Mouse (Mus musculus) neural tube, embryonic 12.5 days (tissue): ENCODE data around the gene Gm11111. TPM values are rescaled to one million over a fixed set of nuclear protein-coding genes. Genes with fewer than 3 reads are reported as not detected.

ENCODE experiments used
- ATAC-seq: fragments of 200-750 bp; cut with Nextera tagmentation; 2 replicates; pipeline ENCODE4 v1.8.0; 2017; ENCODE audit warnings: low read depth, mild to moderate bottlenecking, moderate TSS enrichment, moderate library complexity; ENCODE audit not compliant: low FRiP score
- H3K27ac ChIP-seq: fragments of 300-500 bp; sonication (generic); 2 replicates; pipeline ENCODE4 v1.5.1; 2016
- H3K27me3 ChIP-seq: fragments of 300-500 bp; sonication (generic); replicated peaks from 2 replicates; pipeline ENCODE4 v1.6.1; 2016; ENCODE audit warnings: mild to moderate bottlenecking
- H3K36me3 ChIP-seq: fragments of 300-500 bp; sonication (generic); 2 replicates; pipeline ENCODE4 v1.6.1; 2016; ENCODE audit warnings: mild to moderate bottlenecking
- H3K4me1 ChIP-seq: fragments of 300-500 bp; sonication (generic); 2 replicates; pipeline ENCODE4 v1.6.1; 2016
- H3K4me2 ChIP-seq: fragments of 300-500 bp; sonication (generic); replicated peaks from 2 replicates; pipeline ENCODE4 v1.6.1; 2016; ENCODE audit warnings: mild to moderate bottlenecking
- H3K4me3 ChIP-seq: fragments of 300-500 bp; sonication (generic); 2 replicates; pipeline ENCODE4 v1.5.1; 2016
- H3K9ac ChIP-seq: fragments of 300-500 bp; sonication (generic); 2 replicates; pipeline ENCODE4 v1.6.1; 2016; ENCODE audit warnings: mild to moderate bottlenecking
- H3K9me3 ChIP-seq: fragments of 300-500 bp; sonication (generic); 2 replicates; pipeline ENCODE4 v1.6.1; 2016; ENCODE audit warnings: mild to moderate bottlenecking
- WGBS: fragments of 180-500 bp; shearing (Covaris S2); methylation state at CpG from one replicate; pipeline ENCODE4 v1.1.7; 2016; 5-methylcytosine and 5-hydroxymethylcytosine counted together
- polyA plus RNA-seq: library from polyadenylated mRNA; unstranded; fragments of >200 nt; fragmentation: Nextera tagmentation; extraction: Ambion mirVana; gene quantifications from 2 replicates; pipeline ENCODE4 v1.2.1, GENCODE M21; 2016

The Gm11111 gene
- polyA plus RNA-seq: not detected in 2 replicates

GRCm38 (mm10) chr5:98552395-98552794 is at the start of gene Gm11111:
Gm11111 (plus strand) TSS chr5:98552695.
- Histone ChIP-seq H3K4me3 (no peak within 1 kb of the TSS), H3K9me3 (no peaks in the 10 kb centered on the region), H3K4me1 (no peaks in the 10 kb centered on the region), H3K4me2 (no peak within 1 kb of the TSS), H3K9ac (no peak within 1 kb of the TSS), H3K36me3 (no peaks in the 10 kb centered on the region), H3K27ac (no peak within 1 kb of the TSS), H3K27me3 (no peaks in the 10 kb centered on the region)
- ATAC-seq: no peak

GRCm38 (mm10) chr5:98516214-98516613 is 36.3 kb upstream of the Gm11111 start:
- ATAC-seq: peak; percentile 68
- 0 out of 2 replicates have a peak, but pooled peaks cover 3% of the 10 kb centered on the region for H3K4me1 ChIP-seq
- 38% methylated on average over 7 of the region's 7 CpGs for WGBS

GRCm38 (mm10) chr5:98520118-98520517 is 32.4 kb upstream of the Gm11111 start:
- Histone ChIP-seq H3K4me3 (no peak overlapping the region), H3K9ac (no peak overlapping the region), H3K4me2 (no peak overlapping the region), H3K36me3 (no peaks in the 10 kb centered on the region), H3K4me1 (0 out of 2 replicates have a peak, but pooled peaks cover 3% of the 10 kb centered on the region), H3K9me3 (no peaks in the 10 kb centered on the region), H3K27ac (no peak overlapping the region), H3K27me3 (no peaks in the 10 kb centered on the region)
- 70% methylated on average over 2 of the region's 2 CpGs for WGBS
- ATAC-seq: no peak

More at GRCm38 (mm10) chr5:98516214-98516613, 36.3 kb upstream of the Gm11111 start:
- no peaks in the 10 kb centered on the region for H3K36me3 ChIP-seq
- H3K27me3 ChIP-seq: no peaks in the 10 kb centered on the region
- H3K4me3 ChIP-seq: no peak overlapping the region
- no peak overlapping the region for H3K4me2 ChIP-seq
- H3K9ac ChIP-seq: no peak overlapping the region
- no peaks in the 10 kb centered on the region for H3K9me3 ChIP-seq
- no peak overlapping the region for H3K27ac ChIP-seq

GRCm38 (mm10) chr5:98522270-98522977 is 30.1 kb upstream of the Gm11111 start:
- Histone ChIP-seq H3K27ac (no peak overlapping the region), H3K36me3 (no peaks in the 10 kb centered on the region), H3K4me3 (no peak overlapping the region), H3K27me3 (no peaks in the 10 kb centered on the region), H3K9ac (no peak overlapping the region), H3K4me2 (no peak overlapping the region), H3K4me1 (no peaks in the 10 kb centered on the region), H3K9me3 (no peaks in the 10 kb centered on the region)
- 89% methylated on average over 7 of the region's 7 CpGs for WGBS
- no peak for ATAC-seq

GRCm38 (mm10) chr5:98523050-98523449 is 29.4 kb upstream of the Gm11111 start:
- Histone ChIP-seq H3K4me2 (no peak overlapping the region), H3K4me1 (no peaks in the 10 kb centered on the region), H3K27ac (no peak overlapping the region), H3K9ac (no peak overlapping the region), H3K4me3 (no peak overlapping the region), H3K36me3 (no peaks in the 10 kb centered on the region), H3K27me3 (no peaks in the 10 kb centered on the region), H3K9me3 (no peaks in the 10 kb centered on the region)
- WGBS: 85% methylated on average over 7 of the region's 7 CpGs
- ATAC-seq: no peak

GRCm38 (mm10) chr5:98523783-98524182 is 28.7 kb upstream of the Gm11111 start:
- WGBS: 83% methylated on average over 1 of the region's 1 CpGs
- no peaks in the 10 kb centered on the region for H3K9me3 ChIP-seq
- no peak overlapping the region for H3K4me2 ChIP-seq

GRCm38 (mm10) chr5:98541333-98541732 is 11.2 kb upstream of the Gm11111 start:
- Histone ChIP-seq H3K27me3 (no peaks in the 10 kb centered on the region), H3K4me3 (no peak overlapping the region), H3K36me3 (no peaks in the 10 kb centered on the region), H3K9me3 (no peaks in the 10 kb centered on the region), H3K4me2 (no peak overlapping the region), H3K9ac (no peak overlapping the region), H3K27ac (no peak overlapping the region), H3K4me1 (no peaks in the 10 kb centered on the region)
- no peak for ATAC-seq
- WGBS: 84% methylated on average over 1 of the region's 1 CpGs

More at GRCm38 (mm10) chr5:98523783-98524182, 28.7 kb upstream of the Gm11111 start:
- H3K4me1 ChIP-seq: no peaks in the 10 kb centered on the region
- no peak overlapping the region for H3K27ac ChIP-seq
- H3K9ac ChIP-seq: no peak overlapping the region
- H3K27me3 ChIP-seq: no peaks in the 10 kb centered on the region
- no peak overlapping the region for H3K4me3 ChIP-seq
- H3K36me3 ChIP-seq: no peaks in the 10 kb centered on the region
- ATAC-seq: no peak

- Histone ChIP-seq H3K36me3 (no peaks in the 10 kb centered on the region), H3K9ac (no peak overlapping the region), H3K27me3 (no peaks in the 10 kb centered on the region), H3K27ac (no peak overlapping the region), H3K4me2 (no peak overlapping the region), H3K4me1 (no peaks in the 10 kb centered on the region), H3K9me3 (no peaks in the 10 kb centered on the region), H3K4me3 (no peak overlapping the region)
- ATAC-seq: no peak
- WGBS: 48% methylated on average over 5 of the region's 5 CpGs
Measured at GRCm38 (mm10) chr5:98550285-98550684, 2.2 kb upstream of the Gm11111 start.

GRCm38 (mm10) chr5:98550873-98551272 is 1.6 kb upstream of the Gm11111 start:
- Histone ChIP-seq H3K4me3 (no peak overlapping the region), H3K27me3 (no peaks in the 10 kb centered on the region), H3K4me1 (no peaks in the 10 kb centered on the region), H3K27ac (no peak overlapping the region), H3K9ac (no peak overlapping the region), H3K9me3 (no peaks in the 10 kb centered on the region), H3K36me3 (no peaks in the 10 kb centered on the region), H3K4me2 (no peak overlapping the region)
- ATAC-seq: no peak
- WGBS: 95% methylated on average over 1 of the region's 1 CpGs

- no peaks in the 10 kb centered on the region for H3K27me3 ChIP-seq
- H3K9ac ChIP-seq: no peak overlapping the region
- 73% methylated on average over 7 of the region's 7 CpGs for WGBS
- no peak overlapping the region for H3K4me3 ChIP-seq
- no peaks in the 10 kb centered on the region for H3K9me3 ChIP-seq
- H3K36me3 ChIP-seq: no peaks in the 10 kb centered on the region
- H3K27ac ChIP-seq: no peak overlapping the region
- H3K4me2 ChIP-seq: no peak overlapping the region
- no peaks in the 10 kb centered on the region for H3K4me1 ChIP-seq
- ATAC-seq: no peak
Measured at GRCm38 (mm10) chr5:98552811-98553601, 511 bp downstream of the Gm11111 start.

GRCm38 (mm10) chr5:98561301-98561700 is 8.8 kb downstream of the Gm11111 start:
- no peak overlapping the region for H3K4me2 ChIP-seq
- no peak for ATAC-seq
- H3K27me3 ChIP-seq: no peaks in the 10 kb centered on the region
- no peaks in the 10 kb centered on the region for H3K9me3 ChIP-seq
- 45% methylated on average over 4 of the region's 4 CpGs for WGBS
- no peak overlapping the region for H3K27ac ChIP-seq
- 0 out of 2 replicates have a peak, but pooled peaks cover 6% of the 10 kb centered on the region for H3K4me1 ChIP-seq
- H3K36me3 ChIP-seq: no peaks in the 10 kb centered on the region
- H3K4me3 ChIP-seq: no peak overlapping the region
- no peak overlapping the region for H3K9ac ChIP-seq

- 88% methylated on average over 9 of the region's 9 CpGs for WGBS
- no peak for ATAC-seq
- no peak overlapping the region for H3K4me2 ChIP-seq
Measured at GRCm38 (mm10) chr5:98562806-98563205, 10.3 kb downstream of the Gm11111 start.

More at GRCm38 (mm10) chr5:98562806-98563205, 10.3 kb downstream of the Gm11111 start:
- no peaks in the 10 kb centered on the region for H3K9me3 ChIP-seq
- H3K27ac ChIP-seq: no peak overlapping the region
- H3K4me3 ChIP-seq: no peak overlapping the region
- no peaks in the 10 kb centered on the region for H3K27me3 ChIP-seq
- no peaks in the 10 kb centered on the region for H3K36me3 ChIP-seq
- H3K9ac ChIP-seq: no peak overlapping the region
- 0 out of 2 replicates have a peak, but pooled peaks cover 10% of the 10 kb centered on the region for H3K4me1 ChIP-seq
